Mouse (Mus musculus) forebrain, postnatal 0 days (tissue): ENCODE measurements around the gene Ric8b. TPM values are rescaled to one million over a fixed set of nuclear protein-coding genes. Genes with fewer than 3 reads are reported as not detected.

Source experiments
- ATAC-seq: fragments of 200-750 bp; cut with Nextera tagmentation; 2 replicates; pipeline ENCODE4 v1.8.0; 2017; ENCODE audit warnings: mild to moderate bottlenecking, moderate library complexity
- DNase-seq: peaks from one replicate; pipeline ENCODE4 v3.0.0-alpha.2; 2015
- H3K27ac ChIP-seq: fragments of 300-500 bp; sonication (generic); 2 replicates; pipeline ENCODE4 v1.5.1; 2014; ENCODE audit warnings: low read depth, mild to moderate bottlenecking, antibody characterized with exemption, low read length, moderate library complexity, mixed read lengths
- H3K27me3 ChIP-seq: fragments of 300-500 bp; sonication (generic); 2 replicates; pipeline ENCODE4 v1.6.1; 2014; ENCODE audit warnings: mild to moderate bottlenecking, low read length, mixed read lengths; ENCODE audit not compliant: insufficient read depth
- H3K36me3 ChIP-seq: fragments of 300-500 bp; sonication (generic); 2 replicates; pipeline ENCODE4 v1.6.1; 2014; ENCODE audit warnings: mild to moderate bottlenecking, moderate library complexity; ENCODE audit not compliant: insufficient read depth
- H3K4me1 ChIP-seq: fragments of 300-500 bp; sonication (generic); 2 replicates; pipeline ENCODE4 v1.6.1; 2014; ENCODE audit warnings: antibody characterized with exemption; ENCODE audit not compliant: insufficient read depth
- H3K4me2 ChIP-seq: fragments of 300-500 bp; sonication (generic); 2 replicates; pipeline ENCODE4 v1.6.1; 2014; ENCODE audit warnings: low read depth, mild to moderate bottlenecking, moderate library complexity
- H3K4me3 ChIP-seq: fragments of 300-500 bp; sonication (generic); 2 replicates; pipeline ENCODE4 v1.5.1; 2014; ENCODE audit warnings: low read depth, low read length, mixed read lengths
- H3K9ac ChIP-seq: fragments of 300-500 bp; sonication (generic); 2 replicates; pipeline ENCODE4 v1.6.1; 2014; ENCODE audit warnings: mild to moderate bottlenecking
- H3K9me3 ChIP-seq: fragments of 300-500 bp; sonication (generic); 2 replicates; pipeline ENCODE4 v1.6.1; 2016; ENCODE audit warnings: low read length
- CTCF ChIP-seq: sonication (generic); IDR thresholded peaks from 2 replicates; pipeline ENCODE4 v1.5.1; 2016; ENCODE audit warnings: antibody characterized with exemption, control low read depth, low read depth
- WGBS: fragments of 180-500 bp; shearing (Covaris S2); extraction: QIAGEN DNeasy Blood & Tissue Kit; methylation state at CpG from one replicate; pipeline ENCODE4 v1.1.7; 2014; 5-methylcytosine and 5-hydroxymethylcytosine counted together
- polyA plus RNA-seq: library from polyadenylated mRNA; unstranded; fragments of >200 nt; fragmentation: Nextera tagmentation; extraction: Ambion mirVana; gene quantifications from 2 replicates; pipeline ENCODE4 v1.2.1, GENCODE M21; 2015
- total RNA-seq: library from RNA; depleted of rRNA; stranded (reverse); fragments of >200 nt; gene quantifications from 2 replicates; pipeline ENCODE4 v1.2.3, GENCODE M21; 2014

The Ric8b gene
- total and polyA plus RNA-seq, 2 experiments from 2014 or later, result 31.5 to 63.8 TPM

- Histone ChIP-seq H3K36me3 (no peaks in the 10 kb centered on the region), H3K27ac (no peak overlapping the region), H3K4me3 (no peak overlapping the region), H3K4me1 (peaks cover 5% of the 10 kb centered on the region; the same call in 1 of the 2 replicates), H3K27me3 (no peaks in the 10 kb centered on the region), H3K9ac (no peak overlapping the region), H3K9me3 (no peaks in the 10 kb centered on the region), H3K4me2 (no peak overlapping the region)
- DNase-seq, result no peak
- WGBS, result 52% methylated on average over 6 of the region's 6 CpGs
- no peak for TF ChIP-seq CTCF
- ATAC-seq, result no peak
Measured at GRCm38 (mm10) chr10:84886221-84886627, 31.2 kb upstream of the Ric8b start.

- Histone ChIP-seq H3K4me1 (peaks cover 5% of the 10 kb centered on the region; the same call in 1 of the 2 replicates), H3K27me3 (no peaks in the 10 kb centered on the region), H3K4me2 (no peak overlapping the region), H3K9ac (no peak overlapping the region), H3K36me3 (no peaks in the 10 kb centered on the region), H3K4me3 (no peak overlapping the region), H3K27ac (no peak overlapping the region), H3K9me3 (no peaks in the 10 kb centered on the region)
- 92% methylated on average over 8 of the region's 8 CpGs for WGBS
- no peak for DNase-seq
- TF ChIP-seq CTCF, result no peak
- ATAC-seq, result no peak
Measured at GRCm38 (mm10) chr10:84886785-84887184, 30.6 kb upstream of the Ric8b start.

- Histone ChIP-seq H3K36me3 (no peaks in the 10 kb centered on the region), H3K27ac (no peak overlapping the region), H3K4me1 (peaks cover 5% of the 10 kb centered on the region; the same call in 1 of the 2 replicates), H3K27me3 (no peaks in the 10 kb centered on the region), H3K9me3 (no peaks in the 10 kb centered on the region), H3K9ac (no peak overlapping the region), H3K4me2 (no peak overlapping the region), H3K4me3 (no peak overlapping the region)
- no peak; the same call in 1 of the 2 replicates for ATAC-seq
- DNase-seq, result no peak
- 16% methylated on average over 4 of the region's 4 CpGs for WGBS
- no peak for TF ChIP-seq CTCF
Measured at GRCm38 (mm10) chr10:84889096-84889846, 28.1 kb upstream of the Ric8b start.

GRCm38 (mm10) chr10:84895810-84896358 is 21.5 kb upstream of the Ric8b start:
- Histone ChIP-seq H3K4me1 (no peaks in the 10 kb centered on the region), H3K4me2 (no peak overlapping the region), H3K9ac (no peak overlapping the region), H3K36me3 (no peaks in the 10 kb centered on the region), H3K27me3 (no peaks in the 10 kb centered on the region; the same call in 1 of the 2 replicates), H3K9me3 (no peaks in the 10 kb centered on the region), H3K4me3 (no peak overlapping the region), H3K27ac (no peak overlapping the region)
- 87% methylated on average over 10 of the region's 10 CpGs for WGBS
- ATAC-seq (peak; percentile 75), DNase-seq (no peak)
- TF ChIP-seq CTCF, result no peak

DNA sequence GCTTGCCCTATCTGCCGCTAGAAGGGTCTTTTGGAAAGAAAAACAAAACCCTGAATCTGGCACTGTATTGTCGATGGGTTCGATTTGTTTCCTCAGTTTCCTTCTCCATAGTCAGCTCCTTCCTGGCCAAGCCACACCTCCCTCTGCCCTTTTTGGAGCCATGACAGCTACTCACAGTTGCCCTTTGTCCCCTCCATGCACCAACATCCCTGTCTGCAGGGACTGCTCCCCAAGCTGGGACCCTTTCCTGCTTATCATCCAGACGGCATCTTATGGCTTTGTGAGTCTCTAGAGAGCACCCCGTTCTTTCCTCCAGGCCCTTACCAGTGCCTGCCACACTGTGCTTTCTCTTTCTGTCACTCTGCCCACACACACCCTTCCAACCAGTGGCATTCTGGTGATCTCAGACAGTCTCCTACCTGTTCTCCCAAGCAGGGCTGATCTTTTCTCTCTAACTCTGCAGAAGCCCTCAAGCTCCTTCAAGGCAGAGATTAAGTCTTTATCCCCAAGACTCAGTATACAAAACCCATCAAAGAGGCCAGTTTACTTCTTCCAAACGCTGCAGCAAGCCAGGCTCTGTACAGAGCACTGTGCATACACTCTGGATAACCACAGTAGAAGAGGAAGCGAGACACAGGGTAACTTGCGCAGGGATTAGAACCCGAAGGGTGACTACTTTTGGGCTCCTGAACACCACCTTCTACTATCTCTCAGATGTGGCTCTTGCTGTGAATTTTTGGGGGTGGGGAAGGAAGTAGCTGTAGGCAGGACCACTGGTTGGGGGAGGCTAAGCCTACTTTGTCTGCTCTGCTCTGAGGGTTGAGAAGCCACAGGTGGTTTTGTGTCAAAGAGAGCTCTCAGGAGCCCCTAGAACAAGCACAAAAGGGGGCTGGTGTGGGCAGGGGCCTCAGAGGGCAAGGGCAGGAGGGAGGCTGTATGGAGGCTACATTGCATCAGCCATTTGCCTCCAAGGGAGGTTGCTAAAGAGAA is 20.2 kb upstream of the Ric8b start:
- no peak overlapping the region for H3K9ac ChIP-seq
- no peaks in the 10 kb centered on the region; the same call in 1 of the 2 replicates for H3K27me3 ChIP-seq
- no peak overlapping the region for H3K4me3 ChIP-seq
- ATAC-seq (no peak), DNase-seq (no peak)
- H3K27ac ChIP-seq, result no peak overlapping the region
- no peak overlapping the region for H3K4me2 ChIP-seq
- H3K4me1 ChIP-seq, result no peaks in the 10 kb centered on the region
- no peaks in the 10 kb centered on the region for H3K36me3 ChIP-seq
- H3K9me3 ChIP-seq, result no peaks in the 10 kb centered on the region
- no peak for TF ChIP-seq CTCF
- 68% methylated on average over 9 of the region's 9 CpGs for WGBS

DNA sequence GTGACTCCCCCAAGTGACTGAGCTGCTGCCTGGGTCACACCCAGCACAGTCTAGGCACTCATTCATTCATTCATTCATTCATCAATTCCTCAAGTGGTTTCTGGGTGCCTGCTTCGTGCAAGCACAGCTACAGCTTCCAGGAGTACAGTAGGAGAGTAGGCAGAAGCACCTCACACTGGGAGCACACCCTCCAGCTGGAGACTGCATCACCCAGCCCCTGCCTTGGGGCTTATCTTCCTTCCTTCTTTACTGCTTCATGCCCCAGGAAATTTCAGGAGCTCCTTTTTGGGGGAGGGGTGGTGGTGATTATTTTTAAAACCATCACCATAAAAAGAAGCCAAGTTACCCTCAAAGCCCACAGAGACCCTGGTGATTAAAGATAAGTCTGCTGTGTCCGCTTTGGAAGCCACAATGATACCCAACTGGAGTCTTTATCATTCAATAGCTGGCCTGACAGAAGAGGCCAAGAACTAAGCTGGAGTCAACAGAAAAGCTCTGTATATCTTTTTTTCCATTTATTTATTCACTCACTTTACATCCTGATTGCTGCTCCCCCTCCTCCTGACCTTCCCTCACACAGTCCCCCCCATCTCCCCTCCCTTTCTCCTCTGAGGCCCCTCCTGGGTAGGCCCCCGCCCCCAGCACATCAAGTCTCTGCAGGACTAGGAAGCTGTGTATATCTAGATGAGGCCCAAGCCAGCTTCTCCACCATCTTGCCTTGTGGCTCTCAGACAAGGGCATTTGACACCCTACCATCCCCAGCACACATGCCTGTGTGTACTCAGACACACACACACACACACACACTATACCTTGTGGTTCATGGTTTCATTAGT is 19.1 kb upstream of the Ric8b start:
- no peak for DNase-seq
- ATAC-seq, result no peak
- Histone ChIP-seq H3K4me3 (no peak overlapping the region), H3K9me3 (no peaks in the 10 kb centered on the region), H3K36me3 (no peaks in the 10 kb centered on the region), H3K4me2 (no peak overlapping the region), H3K9ac (no peak overlapping the region), H3K4me1 (peaks cover 1% of the 10 kb centered on the region), H3K27me3 (no peaks in the 10 kb centered on the region; the same call in 1 of the 2 replicates), H3K27ac (no peak overlapping the region)
- TF ChIP-seq CTCF, result no peak
- 71% methylated on average over 3 of the region's 3 CpGs for WGBS
